Mouse (Mus musculus) G1E (cell line): ENCODE measurements around the gene S100a4.

ENCODE experiments used
- CTCF ChIP-seq: IDR thresholded peaks from 2 replicates; pipeline ENCODE4 v1.5.1; 2012; ENCODE audit warnings: low read depth, low read length, inconsistent platforms, mixed read lengths
- GATA1 ChIP-seq: IDR thresholded peaks from 2 replicates; pipeline ENCODE4 v1.6.1; 2012; ENCODE audit warnings: borderline replicate concordance, low read length, inconsistent platforms, mixed read lengths
- GATA2 ChIP-seq: IDR thresholded peaks from 2 replicates; pipeline ENCODE4 v1.6.1; 2012; ENCODE audit warnings: low read depth, low read length, inconsistent platforms, borderline replicate concordance

DNA sequence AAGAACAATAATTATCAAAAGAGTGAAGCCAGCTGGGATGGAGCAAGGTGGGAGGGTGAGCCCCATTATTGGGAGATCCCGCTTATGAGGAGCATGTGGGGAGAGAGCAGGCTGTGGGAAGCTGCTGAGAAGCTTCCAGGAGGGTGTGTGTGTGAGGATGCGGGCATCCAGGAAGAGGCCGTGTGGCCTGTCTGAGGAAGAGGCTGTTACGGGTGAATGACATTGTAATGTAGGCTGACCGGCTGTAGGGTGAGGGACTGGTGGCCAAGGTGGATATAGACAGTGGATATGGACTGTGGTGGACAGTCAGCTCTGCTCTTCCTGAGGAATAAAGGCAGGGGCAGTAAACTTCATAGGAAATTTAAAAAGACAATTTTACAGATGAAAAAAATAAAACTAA lies 21.9 kb downstream of the S100a4 start:
- no peak for TF ChIP-seq CTCF
- TF ChIP-seq GATA1: no peak
- TF ChIP-seq GATA2: no peak
